Mouse (Mus musculus) cerebral cortex, adult 2 months (tissue): ENCODE data around the gene Myo7a.

ENCODE experiments used
- WGBS: fragments of 180-500 bp; shearing (Covaris S2); methylation state at CpG from one replicate; pipeline ENCODE4 v1.1.7; 2018; 5-methylcytosine and 5-hydroxymethylcytosine counted together

Myo7a gene

DNA sequence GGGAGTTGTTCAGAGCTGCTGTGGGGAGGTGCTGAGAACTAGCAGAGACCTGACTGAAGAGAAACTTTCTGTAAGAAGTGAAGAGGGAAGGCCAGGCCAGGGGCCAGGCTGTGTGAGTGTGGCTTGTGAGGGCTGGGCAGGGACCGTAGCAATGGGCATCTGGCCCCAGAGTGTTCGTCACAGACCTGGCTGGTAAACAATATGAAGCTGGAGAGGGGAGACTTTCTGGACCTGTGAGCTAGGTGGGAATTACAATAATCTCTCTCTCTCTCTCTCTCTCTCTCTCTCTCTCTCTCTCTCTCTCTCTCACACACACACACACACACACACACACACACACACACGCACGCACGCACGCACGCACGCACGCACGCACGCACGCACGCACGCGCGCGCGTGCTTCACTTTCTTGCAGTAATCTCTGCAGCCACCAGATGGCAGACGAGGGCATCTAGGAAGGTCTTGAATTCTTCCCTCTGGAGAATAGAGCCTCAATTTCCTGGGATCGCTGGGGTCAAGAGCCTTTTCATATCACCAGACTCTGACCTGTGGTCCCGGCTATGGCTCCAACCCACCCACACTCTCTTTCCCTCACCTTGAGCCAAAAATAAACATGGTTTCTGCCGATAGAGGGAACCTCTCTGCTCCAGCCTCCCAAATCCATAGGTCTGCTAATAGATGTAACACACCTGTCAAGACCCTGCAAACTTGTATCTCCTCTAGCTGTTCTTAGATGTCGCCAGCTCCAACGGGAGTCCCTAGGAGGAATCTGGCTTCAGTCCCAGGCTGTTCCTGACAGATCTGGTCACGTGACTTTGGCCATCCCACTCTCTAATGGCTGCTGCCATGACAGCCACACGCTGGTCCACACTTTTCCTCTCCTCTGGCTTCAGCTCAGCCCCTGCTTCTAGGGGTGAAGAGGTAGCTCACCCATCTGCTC is 16.1 kb downstream of the Myo7a start:
- 6% methylated on average over 23 of the region's 26 CpGs for WGBS

- WGBS, result 93% methylated on average over 11 of the region's 11 CpGs
Observed at GRCm38 (mm10) chr7:98102488-98102887, 16.8 kb downstream of the Myo7a start.

DNA sequence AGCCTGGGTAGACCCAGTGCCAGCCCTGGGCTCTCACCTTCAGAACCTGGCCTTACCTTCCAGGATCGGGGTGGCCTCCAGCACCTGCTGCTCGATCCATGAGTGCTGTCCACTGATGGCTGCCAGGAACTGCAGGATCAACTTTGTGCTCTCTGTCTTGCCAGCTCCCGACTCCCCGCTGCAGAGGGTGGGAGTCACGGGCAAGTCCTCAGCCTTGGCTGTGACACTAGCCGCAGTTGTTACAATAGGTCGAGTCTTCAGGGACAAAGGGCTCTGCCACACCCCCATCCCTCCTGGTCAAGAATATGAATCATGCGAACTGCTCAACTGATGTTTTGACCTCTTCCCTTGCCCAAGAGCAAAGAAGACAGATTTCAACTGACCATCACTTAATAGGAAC is 21.8 kb downstream of the Myo7a start:
- WGBS, result 92% methylated on average over 8 of the region's 8 CpGs

DNA sequence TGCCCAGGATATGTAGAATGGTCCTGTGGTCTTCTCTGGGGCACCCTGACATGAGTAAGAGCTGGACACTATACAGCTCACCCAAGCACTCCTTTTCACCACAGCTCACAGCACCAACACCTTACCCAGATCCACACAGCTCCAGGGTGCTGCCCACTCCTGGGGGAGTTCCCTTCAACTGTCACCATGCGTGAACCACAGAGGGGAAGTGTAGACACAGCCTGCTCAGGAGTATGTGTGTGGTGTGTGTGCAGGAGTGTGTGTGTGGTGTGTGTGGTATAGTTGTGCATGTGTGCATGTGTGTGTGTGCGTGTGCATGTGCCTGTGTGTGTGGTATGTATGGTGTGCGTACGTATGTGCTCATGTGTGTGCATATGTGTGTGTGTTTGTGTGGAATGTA is 23.5 kb downstream of the Myo7a start:
- 97% methylated on average over 4 of the region's 4 CpGs for WGBS

DNA sequence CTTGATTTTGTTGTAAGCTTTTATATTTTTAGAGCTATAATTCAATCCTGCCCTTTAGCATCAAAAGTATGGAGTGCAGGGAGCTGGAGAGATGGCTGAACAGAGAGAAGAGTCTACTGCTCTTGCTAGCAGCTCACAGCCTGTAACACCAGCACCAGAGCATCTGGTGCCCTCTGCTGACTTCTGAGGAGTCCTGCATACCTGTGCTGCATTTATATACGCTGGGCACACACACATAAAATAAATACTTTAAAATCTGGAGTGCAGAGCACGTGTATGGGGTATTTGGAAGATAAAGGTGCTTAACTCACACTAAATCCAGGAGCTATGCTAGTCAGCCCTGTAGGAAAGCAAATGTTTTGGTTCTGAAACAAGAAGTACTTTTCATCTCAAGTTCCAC is 33.0 kb downstream of the Myo7a start:
- 76% methylated on average over 2 of the region's 2 CpGs for WGBS

GRCm38 (mm10) chr7:98085314-98085713 is 34.0 kb downstream of the Myo7a start:
- WGBS, result 69% methylated on average over 7 of the region's 7 CpGs

DNA sequence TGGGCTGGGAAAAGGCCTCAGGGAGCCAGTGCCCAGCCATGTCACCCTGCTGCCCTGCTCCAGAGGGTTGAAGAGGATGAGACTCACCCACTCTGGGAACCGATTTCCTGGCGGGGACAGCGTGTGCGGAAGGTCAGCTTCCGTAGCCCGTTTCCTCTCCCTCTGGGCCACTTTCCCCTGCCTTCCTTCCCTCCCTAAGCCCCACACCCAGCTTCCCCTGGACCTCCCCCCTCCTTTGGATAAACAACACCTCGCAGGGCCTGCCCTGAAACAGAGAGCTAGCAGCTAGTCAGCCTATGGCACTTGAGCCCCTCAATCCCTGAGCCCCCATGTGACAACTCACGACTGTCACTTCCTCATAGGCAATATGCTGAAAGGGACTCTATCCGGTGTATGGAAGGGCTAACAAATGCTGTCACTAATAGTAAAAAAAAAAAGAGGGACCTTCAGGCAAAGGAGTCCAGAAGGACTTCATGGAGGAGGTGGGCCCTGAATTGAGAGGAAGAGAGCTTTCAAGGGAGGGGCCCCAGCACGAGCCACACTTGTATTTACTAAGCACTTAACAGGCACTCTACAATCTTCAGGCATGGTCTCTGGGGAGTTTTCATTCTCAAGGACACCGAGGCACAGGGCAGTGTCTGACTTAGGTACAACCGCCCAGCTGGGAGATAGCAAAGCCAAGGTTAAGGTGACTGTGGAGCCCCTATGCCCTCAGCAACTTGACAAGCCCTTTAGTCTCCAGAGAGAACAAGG is 34.6 kb downstream of the Myo7a start:
- 74% methylated on average over 12 of the region's 12 CpGs for WGBS

GRCm38 (mm10) chr7:98082376-98082775 is 36.9 kb downstream of the Myo7a start:
- 46% methylated on average over 5 of the region's 5 CpGs for WGBS

DNA sequence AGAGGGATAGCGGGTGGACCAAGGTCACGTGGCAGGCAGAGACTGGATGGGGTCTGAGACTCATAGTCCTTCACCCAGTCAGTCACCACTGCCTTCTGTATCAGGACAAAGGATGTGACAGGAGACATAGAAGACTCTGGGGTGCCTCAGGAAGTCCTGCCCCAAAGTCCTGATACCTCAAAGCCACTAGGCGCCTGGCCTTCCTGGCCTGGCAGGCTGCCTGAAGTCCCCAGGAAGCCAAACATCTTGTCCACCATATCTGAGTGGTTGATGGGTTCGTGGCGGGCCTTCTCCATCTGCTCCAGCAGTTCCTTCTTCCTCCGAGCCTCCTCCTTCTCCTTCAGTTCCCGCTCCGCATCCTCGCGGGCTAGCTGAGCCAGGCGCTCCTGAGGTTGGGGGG is 41.9 kb downstream of the Myo7a start:
- 91% methylated on average over 11 of the region's 11 CpGs for WGBS

DNA sequence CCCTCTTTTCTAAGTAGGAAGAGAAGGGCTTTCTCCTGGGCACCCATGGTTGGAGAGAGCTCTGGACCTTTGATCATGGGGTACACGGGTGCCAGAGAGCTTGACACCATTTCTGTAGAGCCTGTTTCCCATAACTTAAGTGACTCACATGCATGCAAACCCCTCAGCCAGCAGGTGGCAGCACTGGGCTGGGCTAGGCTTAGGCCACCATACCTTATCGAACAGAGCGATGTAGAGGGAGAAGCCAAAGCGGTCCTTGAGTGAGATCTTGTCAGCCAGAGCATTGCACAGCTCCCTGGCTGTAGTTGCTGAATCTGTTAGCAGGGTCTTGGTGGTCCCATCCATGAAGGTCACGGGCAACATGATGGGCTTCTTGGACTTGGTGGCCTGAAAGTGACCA is 47.7 kb downstream of the Myo7a start:
- 37% methylated on average over 5 of the region's 5 CpGs for WGBS

- WGBS, result 92% methylated on average over 11 of the region's 11 CpGs
Observed at GRCm38 (mm10) chr7:98066229-98066628, 53.1 kb downstream of the Myo7a start.

DNA sequence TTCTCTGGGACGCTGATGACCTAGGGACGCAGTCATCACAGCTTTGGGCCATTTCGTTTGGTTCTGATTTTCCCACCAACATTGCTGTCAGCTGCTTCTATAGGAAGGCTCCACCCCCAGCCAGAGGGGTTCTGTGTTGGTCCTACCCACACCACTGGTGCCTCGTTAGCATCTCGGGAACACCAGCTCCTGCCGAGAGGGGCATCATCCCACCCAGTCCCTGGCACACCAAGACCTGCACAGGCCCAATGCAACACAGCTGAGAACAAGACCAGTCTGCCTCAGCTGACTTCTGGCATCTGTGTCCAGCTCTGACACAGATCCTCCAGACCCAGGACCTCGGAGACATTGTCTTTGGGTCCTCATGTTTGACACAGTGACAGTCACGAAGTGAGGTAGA is 64.4 kb downstream of the Myo7a start:
- 86% methylated on average over 8 of the region's 8 CpGs for WGBS

GRCm38 (mm10) chr7:98054461-98054860 is 64.9 kb downstream of the Myo7a start:
- WGBS, result 93% methylated on average over 9 of the region's 9 CpGs

GRCm38 (mm10) chr7:98051980-98052379 is 67.3 kb downstream of the Myo7a start:
- 32% methylated on average over 8 of the region's 8 CpGs for WGBS

DNA sequence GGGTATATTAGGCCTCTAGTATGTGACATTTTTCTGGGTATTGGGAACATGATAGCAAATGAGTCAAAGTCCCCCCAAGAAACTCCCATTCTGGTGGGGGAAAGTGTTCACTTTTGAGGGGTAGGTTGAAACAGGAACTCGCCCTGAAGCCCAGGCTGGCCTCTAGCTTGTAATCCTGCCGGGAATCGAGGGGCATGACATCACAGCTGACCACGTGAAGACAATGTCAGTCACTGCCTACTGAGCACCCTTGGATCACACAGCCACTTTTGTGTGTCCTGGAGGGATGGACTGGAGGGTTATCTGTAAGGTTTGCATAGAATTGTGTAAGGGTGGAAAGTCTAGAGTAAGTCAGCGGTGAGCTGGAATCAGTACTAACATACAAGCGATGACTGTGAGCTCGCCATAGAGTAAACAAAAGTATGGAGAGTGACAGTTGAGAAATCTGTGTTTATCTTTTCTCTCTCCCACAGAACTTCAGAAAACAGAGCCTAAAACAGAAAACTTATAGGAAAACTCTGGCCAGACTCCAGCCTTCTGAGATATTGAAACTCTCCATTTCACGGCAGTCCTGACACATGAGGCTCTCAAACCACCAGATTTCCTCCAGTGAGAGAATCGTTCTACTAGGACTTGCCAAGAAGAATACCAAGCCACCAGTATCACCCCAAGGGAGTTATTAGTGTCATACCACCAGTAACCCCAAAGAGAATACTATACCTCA is 71.1 kb downstream of the Myo7a start:
- WGBS, result 75% methylated on average over 9 of the region's 9 CpGs

DNA sequence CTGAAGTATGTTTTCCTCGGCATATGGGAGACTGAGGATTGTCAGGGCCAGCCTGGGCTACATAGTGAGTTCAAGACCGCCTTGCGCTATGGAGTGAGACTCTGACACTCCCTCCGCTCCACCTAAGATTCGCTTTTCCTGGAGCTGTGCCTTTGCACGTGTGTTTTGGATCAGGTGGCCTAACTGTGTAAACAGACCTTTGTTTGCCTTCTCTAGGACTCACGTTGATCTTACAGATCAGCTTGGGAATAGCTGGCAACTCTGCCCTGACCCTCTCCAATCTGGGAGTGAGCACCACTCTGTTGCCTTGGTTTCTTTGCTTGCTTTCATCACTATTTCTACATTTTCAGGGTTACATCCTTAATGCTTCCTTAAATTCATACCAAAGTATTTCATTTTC is 116.7 kb downstream of the Myo7a start:
- 82% methylated on average over 7 of the region's 7 CpGs for WGBS
